Mouse (Mus musculus): ENCODE results near the gene Adam1a.

- TF ChIP-seq CTCF (IDR thresholded peaks at IDR 0.05; ENCODE audit: borderline replicate concordance, extremely low read depth, insufficient read depth, insufficient read length) (no peak), POLR2A (IDR thresholded peaks at IDR 0.05; ENCODE audit: borderline replicate concordance, extremely low read depth, insufficient read depth, insufficient read length, poor library complexity, severe bottlenecking) (no peak)
Observed at GRCm38 (mm10) chr5:121549196-121549595, 3.9 kb upstream of the Adam1a start.
